Mouse (Mus musculus) limb, embryonic 10.5 days (tissue): ENCODE results near the gene Grk5. TPM values are rescaled to one million over a fixed set of nuclear protein-coding genes. Genes with fewer than 3 reads are reported as not detected.

ENCODE experiments used
- DNase-seq: peaks from one replicate; pipeline ENCODE4 v3.0.0-alpha.2; 2017; ENCODE audit warnings: low spot score
- H3K27ac ChIP-seq: fragments of 300-500 bp; sonication (generic); 2 replicates; pipeline ENCODE4 v1.5.1; 2016; ENCODE audit warnings: mild to moderate bottlenecking
- H3K27me3 ChIP-seq: fragments of 300-500 bp; sonication (generic); 2 replicates; pipeline ENCODE4 v1.6.1; 2016; ENCODE audit warnings: low read depth, mild to moderate bottlenecking; ENCODE audit not compliant: poor library complexity, severe bottlenecking
- H3K36me3 ChIP-seq: fragments of 300-500 bp; sonication (generic); 2 replicates; pipeline ENCODE4 v1.6.1; 2016; ENCODE audit warnings: mild to moderate bottlenecking, moderate library complexity
- H3K4me1 ChIP-seq: fragments of 300-500 bp; sonication (generic); 2 replicates; pipeline ENCODE4 v1.6.1; 2016
- H3K4me3 ChIP-seq: fragments of 300-500 bp; sonication (generic); 2 replicates; pipeline ENCODE4 v1.5.1; 2016; ENCODE audit warnings: mild to moderate bottlenecking, moderate library complexity
- H3K9me3 ChIP-seq: fragments of 300-500 bp; sonication (generic); replicated peaks from 2 replicates; pipeline ENCODE4 v1.6.1; 2016; ENCODE audit warnings: mild to moderate bottlenecking
- WGBS: fragments of 180-500 bp; shearing (Covaris S2); methylation state at CpG from one replicate; pipeline ENCODE4 v1.1.7; 2016; 5-methylcytosine and 5-hydroxymethylcytosine counted together
- polyA plus RNA-seq: library from polyadenylated mRNA; unstranded; fragments of >200 nt; fragmentation: Nextera tagmentation; extraction: Ambion mirVana; gene quantifications from 2 replicates; pipeline ENCODE4 v1.2.1, GENCODE M21; 2016

Grk5 gene
- polyA plus RNA-seq, 1 experiment from 2014 or later, result 1.6 TPM

GRCm38 (mm10) chr19:61009266-61009665 is 119.7 kb downstream of the Grk5 start:
- no peaks in the 10 kb centered on the region for H3K36me3 ChIP-seq
- no peaks in the 10 kb centered on the region for H3K9me3 ChIP-seq
- H3K27me3 ChIP-seq, result no peaks in the 10 kb centered on the region
- no peak overlapping the region for H3K4me3 ChIP-seq
- no peak for DNase-seq
- 92% methylated on average over 2 of the region's 2 CpGs for WGBS
- no peak overlapping the region for H3K27ac ChIP-seq
- no peaks in the 10 kb centered on the region for H3K4me1 ChIP-seq

DNA sequence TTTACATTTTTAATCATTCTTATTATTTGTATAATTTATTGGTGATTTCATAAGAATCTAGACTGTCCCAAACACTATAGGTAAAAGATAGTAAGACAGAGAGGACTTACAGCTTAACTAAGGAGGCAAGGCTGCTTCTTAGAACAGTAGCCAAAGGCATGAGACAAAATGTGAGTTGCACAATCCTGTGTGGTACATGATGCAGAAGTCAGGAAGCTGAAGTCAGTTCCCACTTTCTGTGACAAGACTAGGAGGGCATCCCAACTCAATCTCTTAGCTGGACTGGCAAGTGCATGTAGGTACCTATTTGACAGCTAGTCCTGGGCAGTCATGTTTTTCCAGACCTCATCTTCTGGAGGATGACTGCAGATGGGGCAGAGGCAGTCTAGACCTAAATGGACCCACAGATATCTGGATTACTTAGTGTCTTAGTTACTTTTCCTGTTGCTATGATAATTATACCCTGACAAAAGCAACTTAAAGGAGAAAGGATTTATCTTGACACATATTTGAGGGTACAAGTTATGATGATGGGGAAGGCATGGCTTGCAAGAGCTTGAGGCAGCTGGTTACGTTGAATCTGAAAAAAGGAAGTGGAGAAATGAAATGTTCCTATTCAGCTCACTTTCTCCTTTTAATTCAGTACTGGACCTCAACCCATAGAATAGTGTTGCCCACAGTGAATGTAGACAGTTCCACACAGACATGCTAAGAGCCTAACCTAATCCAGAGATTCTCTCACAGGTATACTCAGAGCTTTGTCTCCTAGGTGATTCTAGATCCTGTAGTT is 128.1 kb downstream of the Grk5 start:
- no peaks in the 10 kb centered on the region for H3K9me3 ChIP-seq
- no peak for DNase-seq
- H3K27me3 ChIP-seq, result no peaks in the 10 kb centered on the region
- peaks cover 7% of the 10 kb centered on the region; the same call in 1 of the 2 replicates for H3K4me1 ChIP-seq
- 94% methylated on average over 1 of the region's 1 CpGs for WGBS
- H3K4me3 ChIP-seq, result no peak overlapping the region
- H3K36me3 ChIP-seq, result no peaks in the 10 kb centered on the region
- H3K27ac ChIP-seq, result no peak overlapping the region

DNA sequence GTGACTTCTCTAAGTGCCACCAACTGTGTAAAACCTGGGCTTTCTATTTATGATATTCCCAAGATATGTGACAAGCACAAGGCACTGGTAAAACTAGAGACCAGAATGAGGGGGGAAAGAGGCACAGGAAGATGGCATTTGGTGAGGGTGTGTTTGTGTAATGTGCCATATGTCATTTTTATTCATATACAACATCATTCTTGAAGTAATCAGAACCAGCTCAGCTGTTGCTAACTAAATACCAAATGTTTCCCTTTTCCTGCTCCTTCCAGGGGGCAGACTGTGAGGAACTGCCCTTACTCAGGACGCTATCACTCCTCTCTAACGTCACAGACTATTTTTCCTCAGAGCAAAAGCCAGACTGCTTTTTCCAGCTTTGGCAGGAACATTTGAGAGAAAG is 132.0 kb downstream of the Grk5 start:
- H3K4me1 ChIP-seq, result peaks cover 7% of the 10 kb centered on the region; the same call in 1 of the 2 replicates
- DNase-seq, result no peak
- WGBS, result 72% methylated on average over 2 of the region's 2 CpGs
- no peaks in the 10 kb centered on the region for H3K36me3 ChIP-seq
- H3K27me3 ChIP-seq, result no peaks in the 10 kb centered on the region
- no peak overlapping the region for H3K27ac ChIP-seq
- no peak overlapping the region for H3K4me3 ChIP-seq
- no peaks in the 10 kb centered on the region for H3K9me3 ChIP-seq

DNA sequence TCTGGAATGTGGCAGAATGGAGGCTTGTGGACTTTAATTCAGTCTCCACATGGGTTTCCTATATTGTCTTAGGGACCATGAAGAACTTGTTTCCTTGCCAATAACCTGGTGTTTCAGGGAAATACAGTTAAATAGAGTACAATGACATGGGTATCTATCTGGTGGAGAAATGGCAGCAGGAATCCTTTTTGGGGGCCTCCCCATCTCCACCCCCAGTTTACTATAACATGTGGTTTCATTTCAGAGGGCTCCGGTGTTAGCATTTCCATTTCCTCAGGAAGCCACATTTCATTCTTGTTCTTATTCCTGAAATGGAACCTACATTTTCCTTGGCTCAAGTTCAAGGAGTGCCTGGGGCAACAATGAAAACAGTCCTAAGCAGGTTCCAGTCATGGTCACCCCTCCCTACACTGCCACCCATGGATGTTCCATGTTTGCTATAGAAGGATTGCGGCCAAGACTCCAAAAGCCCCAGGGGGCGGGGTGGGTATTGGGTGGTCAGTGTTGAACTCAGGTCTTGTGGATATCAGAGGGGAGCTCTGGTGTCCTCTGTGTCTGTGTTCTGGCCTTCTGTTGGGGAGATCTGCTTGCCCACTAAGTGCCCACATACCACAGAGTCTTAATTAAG is 132.5 kb downstream of the Grk5 start:
- no peak overlapping the region for H3K4me3 ChIP-seq
- no peak overlapping the region for H3K27ac ChIP-seq
- H3K27me3 ChIP-seq, result no peaks in the 10 kb centered on the region
- no peaks in the 10 kb centered on the region for H3K9me3 ChIP-seq
- DNase-seq, result no peak
- WGBS, result 87% methylated on average over 3 of the region's 3 CpGs
- no peaks in the 10 kb centered on the region for H3K36me3 ChIP-seq
- H3K4me1 ChIP-seq, result peaks cover 7% of the 10 kb centered on the region; the same call in 1 of the 2 replicates

GRCm38 (mm10) chr19:61031570-61031969 is 142.0 kb downstream of the Grk5 start:
- Histone ChIP-seq H3K4me1 (no peaks in the 10 kb centered on the region), H3K4me3 (no peak overlapping the region), H3K27me3 (no peaks in the 10 kb centered on the region), H3K36me3 (no peaks in the 10 kb centered on the region), H3K27ac (no peak overlapping the region), H3K9me3 (no peaks in the 10 kb centered on the region)
- WGBS, result 85% methylated on average over 2 of the region's 2 CpGs
- DNase-seq, result no peak

DNA sequence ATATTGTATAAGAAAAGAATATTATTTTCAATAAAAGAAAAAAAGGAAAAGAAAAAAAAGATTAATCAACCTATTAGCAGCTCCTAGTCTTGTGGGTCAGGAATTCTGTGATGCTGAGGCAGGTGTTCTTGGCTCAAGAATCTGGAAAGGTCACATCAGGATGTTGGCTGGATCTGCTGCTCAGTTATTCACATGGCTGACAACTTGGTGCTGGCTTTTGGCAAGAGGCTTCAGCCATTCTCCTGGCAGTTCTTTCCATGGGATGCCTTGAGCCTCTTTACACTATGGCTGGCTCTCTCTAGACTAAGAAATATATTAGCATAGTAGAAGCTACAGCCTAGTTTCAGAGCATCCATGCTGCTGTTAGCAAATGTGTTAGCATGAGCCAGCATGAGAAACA is 149.6 kb downstream of the Grk5 start:
- no peaks in the 10 kb centered on the region for H3K4me1 ChIP-seq
- no peaks in the 10 kb centered on the region for H3K36me3 ChIP-seq
- H3K9me3 ChIP-seq, result no peaks in the 10 kb centered on the region
- DNase-seq, result no peak
- H3K27me3 ChIP-seq, result no peaks in the 10 kb centered on the region
- H3K4me3 ChIP-seq, result no peak overlapping the region
- H3K27ac ChIP-seq, result no peak overlapping the region

GRCm38 (mm10) chr19:61048646-61049045 is 159.1 kb downstream of the Grk5 start:
- DNase-seq, result no peak
- H3K36me3 ChIP-seq, result no peaks in the 10 kb centered on the region
- no peaks in the 10 kb centered on the region for H3K27me3 ChIP-seq
- no peaks in the 10 kb centered on the region for H3K4me1 ChIP-seq
- H3K9me3 ChIP-seq, result no peaks in the 10 kb centered on the region
- H3K4me3 ChIP-seq, result no peak overlapping the region
- H3K27ac ChIP-seq, result no peak overlapping the region
- WGBS, result 91% methylated on average over 2 of the region's 2 CpGs

GRCm38 (mm10) chr19:61049413-61049812 is 159.9 kb downstream of the Grk5 start:
- Histone ChIP-seq H3K9me3 (no peaks in the 10 kb centered on the region), H3K36me3 (no peaks in the 10 kb centered on the region), H3K4me1 (no peaks in the 10 kb centered on the region), H3K4me3 (no peak overlapping the region), H3K27me3 (no peaks in the 10 kb centered on the region), H3K27ac (no peak overlapping the region)
- 89% methylated on average over 1 of the region's 1 CpGs for WGBS
- DNase-seq, result no peak

GRCm38 (mm10) chr19:61051151-61051550 is 161.6 kb downstream of the Grk5 start:
- Histone ChIP-seq H3K27me3 (no peaks in the 10 kb centered on the region), H3K27ac (no peak overlapping the region), H3K36me3 (no peaks in the 10 kb centered on the region), H3K9me3 (no peaks in the 10 kb centered on the region), H3K4me3 (no peak overlapping the region), H3K4me1 (no peaks in the 10 kb centered on the region)
- WGBS, result 91% methylated on average over 1 of the region's 1 CpGs
- DNase-seq, result no peak

GRCm38 (mm10) chr19:61052008-61052407 is 162.5 kb downstream of the Grk5 start:
- Histone ChIP-seq H3K4me3 (no peak overlapping the region), H3K27me3 (no peaks in the 10 kb centered on the region), H3K36me3 (no peaks in the 10 kb centered on the region), H3K9me3 (no peaks in the 10 kb centered on the region), H3K27ac (no peak overlapping the region), H3K4me1 (peaks cover 3% of the 10 kb centered on the region)
- DNase-seq, result no peak

GRCm38 (mm10) chr19:61052786-61053185 is 163.2 kb downstream of the Grk5 start:
- no peaks in the 10 kb centered on the region for H3K36me3 ChIP-seq
- no peak for DNase-seq
- no peak overlapping the region for H3K4me3 ChIP-seq
- no peaks in the 10 kb centered on the region for H3K27me3 ChIP-seq
- no peaks in the 10 kb centered on the region for H3K9me3 ChIP-seq
- H3K27ac ChIP-seq, result no peak overlapping the region
- H3K4me1 ChIP-seq, result peaks cover 11% of the 10 kb centered on the region

GRCm38 (mm10) chr19:61056783-61057410 is 167.3 kb downstream of the Grk5 start:
- Histone ChIP-seq H3K27ac (no peak overlapping the region), H3K4me1 (peaks cover 28% of the 10 kb centered on the region), H3K9me3 (no peaks in the 10 kb centered on the region), H3K4me3 (no peak overlapping the region), H3K27me3 (no peaks in the 10 kb centered on the region), H3K36me3 (no peaks in the 10 kb centered on the region)
- DNase-seq, result no peak
- 72% methylated on average over 5 of the region's 5 CpGs for WGBS

DNA sequence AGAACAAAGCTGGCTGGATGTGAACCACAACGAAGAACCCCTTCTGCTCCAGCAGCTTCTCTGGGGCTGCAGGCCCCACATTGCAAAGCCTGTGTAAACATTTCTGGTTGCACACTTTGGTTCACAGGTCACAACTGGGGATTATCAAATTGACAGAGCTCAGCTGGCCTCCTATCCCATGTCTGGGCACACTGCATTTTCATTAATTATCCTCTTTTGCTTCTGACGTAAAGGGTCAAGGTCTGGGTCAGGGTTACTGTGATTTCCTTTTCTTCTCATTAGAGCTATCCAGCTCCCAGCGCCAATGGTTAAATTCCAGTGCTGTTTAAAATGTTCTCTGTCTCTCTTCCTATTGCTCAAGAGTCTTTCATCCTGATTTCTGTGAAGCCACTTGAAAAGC is 168.0 kb downstream of the Grk5 start:
- Histone ChIP-seq H3K27ac (no peak overlapping the region), H3K27me3 (no peaks in the 10 kb centered on the region), H3K36me3 (no peaks in the 10 kb centered on the region), H3K4me1 (peaks cover 28% of the 10 kb centered on the region), H3K4me3 (no peak overlapping the region), H3K9me3 (no peaks in the 10 kb centered on the region)
- no peak for DNase-seq
- 13% methylated on average over 3 of the region's 3 CpGs for WGBS
